In the genomic region with DNA sequence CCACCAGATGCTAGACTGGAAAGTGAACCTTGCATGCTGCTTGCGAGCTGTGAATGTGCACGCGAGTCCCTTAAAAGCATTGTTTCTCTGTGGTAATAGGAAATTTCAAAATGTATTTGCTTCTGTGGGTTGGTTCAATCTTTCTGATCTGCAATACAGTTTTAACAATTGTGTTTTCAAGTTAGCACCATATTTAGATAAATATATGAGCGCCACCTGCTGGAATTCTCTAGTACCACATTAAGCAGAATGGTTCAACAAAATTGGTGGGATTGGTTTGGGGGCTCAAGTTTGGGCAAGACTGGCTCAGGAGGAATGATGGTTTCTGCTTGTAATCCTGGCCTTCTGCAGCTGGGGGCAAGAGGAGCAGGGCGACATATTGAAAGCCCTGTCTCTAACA, we compare ENCODE assay signal across 9 mouse cellular contexts. TPM values are rescaled to one million over a fixed set of nuclear protein-coding genes. Genes with fewer than 3 reads are reported as not detected.
A peak's percentile ranks its signal among the peaks of the same experiment; 100 is the strongest.
DNase-seq lines count a peak whose midpoint lies in the region; ATAC-seq and TF ChIP-seq lines count a peak whose summit lies in the region.
"Had no signal": no experiment of that assay in that cellular context is flagged by ENCODE, and none has a peak within 500 bp of the region (broad histone marks: within the 10 kb centered on the region; RNA-seq: fewer than 3 reads in every experiment).

No protein-coding gene starts in this region.

- DNase-seq in gastrocnemius, adult 2 months: no peak
- DNase-seq in gastrocnemius, adult 8-10 months (ENCODE audit: low spot score in 2 of 2): no peak
- DNase-seq in testis, postnatal 10 days (ENCODE audit: low spot score): peak; percentile 54
- DNase-seq in testis, postnatal 14 days (ENCODE audit: low spot score): no peak
- peak; percentile 11 to 48 for DNase-seq in cerebellum, postnatal 25 days
- peak; percentile 71 for DNase-seq in layer of hippocampus, adult 11-12 months (ENCODE audit: low spot score)
- peak; percentile 40 for DNase-seq in naive thymus-derived CD4-positive, alpha-beta T cell, adult 2 months (ENCODE audit: low read depth)

- peak; percentile 72 for TF ChIP-seq CTCF in gastrocnemius, adult 2 months (IDR thresholded peaks at IDR 0.05)

- no peak overlapping the region for H3K27ac ChIP-seq in gastrocnemius, adult 2 months

- intact Hi-C loops in gastrocnemius, adult 2 months (cut with DNase I): loop anchor here (2.0 kb wide), 2 partner anchors 742 to 904 kb away; no protein-coding TSS in a partner anchor

- no peak for ATAC-seq in erythroid progenitor cell, adult 5-6 weeks (replicated peaks; ENCODE audit: low FRiP score, poor library complexity, severe bottlenecking)

- no peak overlapping the region for H3K4me3 ChIP-seq in gastrocnemius, adult 2 months

RNA-seq across cellular contexts. Expression of gene Ccdc172, which starts 46.6 kb away (rescaled TPM):
- total RNA-seq in gastrocnemius, adult 2 months (2021): not detected
- total RNA-seq in gastrocnemius, adult 8-10 months (2022): not detected
- total RNA-seq in erythroid progenitor cell, adult 5-6 weeks (2015; ENCODE audit: low replicate concordance): not detected in 2 replicates
- not detected in 2 replicates for total RNA-seq in erythroid progenitor cell, adult 5-6 weeks (2017; ENCODE audit: low replicate concordance)
- total RNA-seq: layer of hippocampus, adult 8-10 months had no signal

Comparison
In these comparisons a context has a peak if more than half of its experiments do, and no peak if none do; other contexts are left out.
1. DNase-seq: peak in testis, postnatal 10 days (single experiment), cerebellum, postnatal 25 days (2 of 2), layer of hippocampus, adult 11-12 months (single experiment) and naive thymus-derived CD4-positive, alpha-beta T cell, adult 2 months (single experiment); none in gastrocnemius, adult 2 months (single experiment), gastrocnemius, adult 8-10 months (0 of 2) and testis, postnatal 14 days (single experiment).